Mouse (Mus musculus): ENCODE data around the gene Maats1.

Gene Maats1

GRCm38 (mm10) chr16:38294685-38295348, 47.1 kb downstream of the Maats1 start, which contains the start of gene Nr1i2:
Gene Nr1i2 (minus strand): TSS chr16:38294824.
- no peak for DNase-seq (ENCODE audit: low read depth, low spot score)

- DNase-seq (ENCODE audit: low read depth, low spot score), result no peak
Measured at GRCm38 (mm10) chr16:38290151-38290550, 51.8 kb downstream of the Maats1 start.

GRCm38 (mm10) chr16:38288851-38289250, 53.1 kb downstream of the Maats1 start:
- no peak for DNase-seq (ENCODE audit: low read depth, low spot score)

GRCm38 (mm10) chr16:38287762-38288161, 54.2 kb downstream of the Maats1 start:
- DNase-seq (ENCODE audit: low read depth, low spot score), result no peak

- no peak for DNase-seq (ENCODE audit: low read depth, low spot score)
Measured at GRCm38 (mm10) chr16:38287357-38287756, 54.6 kb downstream of the Maats1 start.

- no peak for DNase-seq (ENCODE audit: low read depth, low spot score)
Measured at GRCm38 (mm10) chr16:38286541-38286940, 55.4 kb downstream of the Maats1 start.

- DNase-seq (ENCODE audit: low read depth, low spot score), result no peak
Measured at GRCm38 (mm10) chr16:38285801-38286200, 56.1 kb downstream of the Maats1 start.

- no peak for DNase-seq (ENCODE audit: low read depth, low spot score)
Measured at GRCm38 (mm10) chr16:38283300-38283699, 58.6 kb downstream of the Maats1 start.

- DNase-seq (ENCODE audit: low read depth, low spot score), result no peak
Measured at GRCm38 (mm10) chr16:38282559-38283160, 59.3 kb downstream of the Maats1 start.

GRCm38 (mm10) chr16:38280951-38281350, 61.0 kb downstream of the Maats1 start:
- no peak for DNase-seq (ENCODE audit: low read depth, low spot score)

GRCm38 (mm10) chr16:38279794-38280193, 62.1 kb downstream of the Maats1 start:
- no peak for DNase-seq (ENCODE audit: low read depth, low spot score)

- no peak for DNase-seq (ENCODE audit: low read depth, low spot score)
Measured at GRCm38 (mm10) chr16:38274737-38275136, 67.2 kb downstream of the Maats1 start.

GRCm38 (mm10) chr16:38272483-38272882, 69.5 kb downstream of the Maats1 start:
- DNase-seq (ENCODE audit: low read depth, low spot score), result no peak

GRCm38 (mm10) chr16:38271601-38272000, 70.3 kb downstream of the Maats1 start:
- no peak for DNase-seq (ENCODE audit: low read depth, low spot score)

- DNase-seq (ENCODE audit: low read depth, low spot score), result no peak
Measured at GRCm38 (mm10) chr16:38255927-38256326, 86.0 kb downstream of the Maats1 start.

- DNase-seq (ENCODE audit: low read depth, low spot score), result no peak
Measured at GRCm38 (mm10) chr16:38255107-38255506, 86.8 kb downstream of the Maats1 start.

GRCm38 (mm10) chr16:38254001-38254400, 87.9 kb downstream of the Maats1 start:
- no peak for DNase-seq (ENCODE audit: low read depth, low spot score)

- DNase-seq (ENCODE audit: low read depth, low spot score), result no peak
Measured at GRCm38 (mm10) chr16:38250467-38250866, 91.5 kb downstream of the Maats1 start.

- no peak for DNase-seq (ENCODE audit: low read depth, low spot score)
Measured at GRCm38 (mm10) chr16:38248331-38248961, 93.5 kb downstream of the Maats1 start.
